Mouse (Mus musculus): ENCODE measurements around the gene Prkn. TPM values are rescaled to one million over a fixed set of nuclear protein-coding genes. Genes with fewer than 3 reads are reported as not detected.

Prkn gene
- total and polyA plus RNA-seq, 3 experiments, result 0.39 to 0.50 TPM; not detected in 1

- Histone ChIP-seq H3K27me3 (ENCODE audit: control insufficient read depth in 1 of 2, insufficient read depth in 2 of 2, low read length in 2 of 2) (no peaks in the 10 kb centered on the region), H3K4me1 (ENCODE audit: control insufficient read depth in 1 of 2, insufficient read depth in 2 of 2, low read length in 2 of 2) (no peaks in the 10 kb centered on the region), H3K4me3 (ENCODE audit: control insufficient read depth in 1 of 2, insufficient read depth in 1 of 2, low read depth in 2 of 2, low read length in 2 of 2) (no peak overlapping the region), H3K9me3 (replicated peaks; ENCODE audit: insufficient read depth, low read length) (no peaks in the 10 kb centered on the region), H3K9ac (ENCODE audit: control insufficient read depth, low read depth, low read length, poor library complexity, severe bottlenecking) (no peak overlapping the region), H3K27ac (ENCODE audit: control insufficient read depth, low read depth, low read length) (no peak overlapping the region), H3K79me2 (ENCODE audit: control insufficient read depth, insufficient read depth, low read length, poor library complexity) (no peaks in the 10 kb centered on the region), H3K36me3 (ENCODE audit: control insufficient read depth in 1 of 2, insufficient read depth in 2 of 2, low read length in 2 of 2) (no peaks in the 10 kb centered on the region)
- DNase-seq (ENCODE audit: low read depth, low spot score), result no peak
- TF ChIP-seq SMC3 (IDR thresholded peaks at IDR 0.05; ENCODE audit: low read depth, low read length) (no peak), RAD21 (IDR thresholded peaks at IDR 0.05; ENCODE audit: low read depth, low read length) (no peak), POLR2AphosphoS2 (IDR thresholded peaks at IDR 0.05; ENCODE audit: low read length) (no peak)
Measured at GRCm38 (mm10) chr17:11086492-11086891, 246.3 kb downstream of the Prkn start.

GRCm38 (mm10) chr17:11087088-11087487 lies 246.9 kb downstream of the Prkn start:
- H3K27ac ChIP-seq (ENCODE audit: control insufficient read depth, low read depth, low read length), result no peak overlapping the region
- H3K4me1 ChIP-seq (ENCODE audit: control insufficient read depth in 1 of 2, insufficient read depth in 2 of 2, low read length in 2 of 2), result no peaks in the 10 kb centered on the region
- no peak for DNase-seq (ENCODE audit: low read depth, low spot score)
- TF ChIP-seq ZMIZ1 (IDR thresholded peaks at IDR 0.05; ENCODE audit: low read depth, low read length), result no peak
- TF ChIP-seq MYB (IDR thresholded peaks at IDR 0.05; ENCODE audit: low read depth, low read length), result no peak
- no peak for TF ChIP-seq ETS1 (IDR thresholded peaks at IDR 0.05; ENCODE audit: low read depth, low read length)
- no peak for TF ChIP-seq MEF2A (IDR thresholded peaks at IDR 0.05; ENCODE audit: extremely low read depth, insufficient replicate concordance, low read depth, low read length, poor library complexity, severe bottlenecking)
- TF ChIP-seq KAT2A (conservative IDR thresholded peaks at IDR 0.05; ENCODE audit: low read depth, low read length), result no peak
- TF ChIP-seq ZC3H11A (IDR thresholded peaks at IDR 0.05; ENCODE audit: low read depth, low read length), result no peak
- H3K36me3 ChIP-seq (ENCODE audit: control insufficient read depth in 1 of 2, insufficient read depth in 2 of 2, low read length in 2 of 2), result no peaks in the 10 kb centered on the region
- H3K4me3 ChIP-seq (ENCODE audit: control insufficient read depth in 1 of 2, insufficient read depth in 1 of 2, low read depth in 2 of 2, low read length in 2 of 2), result no peak overlapping the region
- no peaks in the 10 kb centered on the region for H3K79me2 ChIP-seq (ENCODE audit: control insufficient read depth, insufficient read depth, low read length, poor library complexity)
- H3K9ac ChIP-seq (ENCODE audit: control insufficient read depth, low read depth, low read length, poor library complexity, severe bottlenecking), result no peak overlapping the region
- no peaks in the 10 kb centered on the region for H3K27me3 ChIP-seq (ENCODE audit: control insufficient read depth in 1 of 2, insufficient read depth in 2 of 2, low read length in 2 of 2)
- H3K9me3 ChIP-seq (replicated peaks; ENCODE audit: insufficient read depth, low read length), result no peaks in the 10 kb centered on the region

GRCm38 (mm10) chr17:11087823-11088222 lies 247.6 kb downstream of the Prkn start:
- no peak overlapping the region for H3K4me3 ChIP-seq (ENCODE audit: control insufficient read depth in 1 of 2, insufficient read depth in 1 of 2, low read depth in 2 of 2, low read length in 2 of 2)
- H3K36me3 ChIP-seq (ENCODE audit: control insufficient read depth in 1 of 2, insufficient read depth in 2 of 2, low read length in 2 of 2), result no peaks in the 10 kb centered on the region
- no peaks in the 10 kb centered on the region for H3K4me1 ChIP-seq (ENCODE audit: control insufficient read depth in 1 of 2, insufficient read depth in 2 of 2, low read length in 2 of 2)
- no peak overlapping the region for H3K27ac ChIP-seq (ENCODE audit: control insufficient read depth, low read depth, low read length)
- no peak for DNase-seq (ENCODE audit: low read depth, low spot score)
- H3K9ac ChIP-seq (ENCODE audit: control insufficient read depth, low read depth, low read length, poor library complexity, severe bottlenecking), result no peak overlapping the region
- H3K27me3 ChIP-seq (ENCODE audit: control insufficient read depth in 1 of 2, insufficient read depth in 2 of 2, low read length in 2 of 2), result no peaks in the 10 kb centered on the region
- TF ChIP-seq ZC3H11A (IDR thresholded peaks at IDR 0.05; ENCODE audit: low read depth, low read length) (no peak), USF2 (IDR thresholded peaks at IDR 0.05; ENCODE audit: borderline replicate concordance in 1 of 2, insufficient read depth in 1 of 2, low read depth in 1 of 2, low read length in 2 of 2) (no peak), JUND (IDR thresholded peaks at IDR 0.05; ENCODE audit: low read depth, low read length) (no peak), RAD21 (IDR thresholded peaks at IDR 0.05; ENCODE audit: low read depth, low read length) (no peak), BHLHE40 (IDR thresholded peaks at IDR 0.05; ENCODE audit: borderline replicate concordance, low read depth, low read length) (no peak), CHD1 (IDR thresholded peaks at IDR 0.05; ENCODE audit: low read depth, low read length) (no peak), SIN3A (IDR thresholded peaks at IDR 0.05; ENCODE audit: low read length) (no peak), TBP (IDR thresholded peaks at IDR 0.05; ENCODE audit: low read depth, low read length) (no peak), GATA1 (IDR thresholded peaks at IDR 0.05; ENCODE audit: low read depth, low read length) (no peak), MEF2A (IDR thresholded peaks at IDR 0.05; ENCODE audit: extremely low read depth, insufficient replicate concordance, low read depth, low read length, poor library complexity, severe bottlenecking) (no peak), CHD2 (IDR thresholded peaks at IDR 0.05; ENCODE audit: low read length) (no peak)
- H3K79me2 ChIP-seq (ENCODE audit: control insufficient read depth, insufficient read depth, low read length, poor library complexity), result no peaks in the 10 kb centered on the region
- H3K9me3 ChIP-seq (replicated peaks; ENCODE audit: insufficient read depth, low read length), result no peaks in the 10 kb centered on the region

Data from MEL (cell line).